Mouse (Mus musculus) leukemia stem cell, adult 10-12 weeks (primary cell): ENCODE measurements around the gene Pfkfb4. TPM values are rescaled to one million over a fixed set of nuclear protein-coding genes. Genes with fewer than 3 reads are reported as not detected.

Experiments used
- polyA plus RNA-seq: library from polyadenylated mRNA; stranded (reverse); fragments of >175 nt; gene quantifications from 2 replicates; pipeline ENCODE4 v1.2.3, GENCODE M21; 2012; ENCODE audit warnings: low replicate concordance

The Pfkfb4 gene
- polyA plus RNA-seq, result 1.0 and 2.1 TPM in 2 replicates

GRCm38 (mm10) chr9:108991428-108992084 lies at the start of gene Pfkfb4:
TSS of gene Pfkfb4 (plus strand) at chr9:108991778.

GRCm38 (mm10) chr9:108953081-108953636 lies 38.4 kb upstream of the Pfkfb4 start, which contains the start of gene Col7a1:
TSS of gene Col7a1 (plus strand) at chr9:108953586.

DNA sequence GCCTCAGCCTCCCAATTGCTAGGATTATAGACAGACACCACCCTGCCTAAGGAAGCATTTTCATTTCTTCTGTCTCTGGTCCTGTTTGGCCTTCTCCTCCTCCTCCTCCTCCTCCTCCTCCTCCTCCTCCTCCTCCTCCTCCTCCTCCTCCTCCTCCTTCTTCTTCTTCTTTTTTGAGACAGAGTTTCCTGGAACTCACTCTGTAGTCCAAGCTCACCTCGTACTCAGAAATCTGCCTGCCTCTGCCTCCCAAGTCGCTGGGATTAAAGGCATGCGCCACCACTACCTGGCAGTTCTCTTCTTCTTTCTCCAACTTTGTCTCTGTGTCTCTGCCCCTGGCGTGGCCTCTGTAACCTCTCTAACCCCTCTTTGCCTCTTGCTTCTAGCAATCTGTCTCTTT lies 5.9 kb upstream of the Pfkfb4 start, which contains the start of gene Ucn2:
Ucn2 (plus strand) TSS at position 301 of the 400 bp plus-strand sequence.

DNA sequence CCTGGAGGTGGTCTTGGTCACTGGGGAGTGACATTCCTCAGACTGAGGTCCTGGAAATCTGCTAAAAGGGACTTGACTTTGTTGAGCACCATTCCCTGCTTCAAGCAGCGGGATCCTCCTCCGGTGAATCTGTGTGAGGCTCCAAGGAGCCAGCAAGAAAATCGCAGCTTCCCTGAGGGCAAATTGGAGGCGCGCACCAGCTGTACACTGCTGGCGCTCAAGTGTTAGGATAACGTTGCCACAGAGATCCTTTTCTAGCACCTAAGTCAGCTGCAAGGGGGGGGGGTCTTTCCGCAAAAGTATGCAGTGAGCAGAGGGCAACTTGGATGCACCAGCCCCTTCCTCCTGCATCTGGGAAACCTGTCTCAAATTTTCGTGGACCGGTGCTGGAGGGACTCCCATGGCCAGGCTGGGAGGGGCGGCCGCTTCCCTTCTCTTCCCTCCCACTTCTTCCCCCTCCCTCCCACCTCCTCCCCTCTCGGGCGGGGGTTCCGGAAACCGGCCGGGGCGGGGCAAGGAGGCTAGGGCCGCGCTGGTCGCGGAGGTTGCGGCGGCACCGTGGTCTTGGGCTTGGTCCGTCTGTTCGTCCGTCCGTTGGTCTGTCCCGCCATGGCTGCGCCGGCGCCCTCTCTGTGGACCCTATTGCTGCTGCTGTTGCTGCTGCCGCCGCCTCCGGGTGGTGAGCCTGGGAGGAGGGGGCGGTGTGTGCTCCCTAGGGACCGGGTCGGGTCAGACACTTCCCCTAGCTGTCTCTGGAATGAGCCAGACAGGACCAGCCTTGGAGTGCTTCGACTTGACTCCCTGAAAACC lies 46.7 kb downstream of the Pfkfb4 start, which contains the start of gene Shisa5:
Shisa5 (plus strand) TSS at position 480 of the 810 bp plus-strand sequence.

GRCm38 (mm10) chr9:109059136-109059903 lies 67.7 kb downstream of the Pfkfb4 start, which contains the start of gene Trex1:
TSS of gene Trex1 (minus strand) at chr9:109059734.

GRCm38 (mm10) chr9:109073661-109074573 lies 82.3 kb downstream of the Pfkfb4 start, which contains the start of gene Atrip:
TSS of gene Atrip (minus strand) at chr9:109074124.

Other genes starting within 250 kb of the Pfkfb4 start
- gene Ip6k2, start 208.0 kb upstream of the Pfkfb4 start, polyA plus RNA-seq, result 20.1 and 24.8 TPM in 2 replicates
- gene Nckipsd, start 183.4 kb upstream of the Pfkfb4 start, polyA plus RNA-seq, result 7.7 and 13.2 TPM in 2 replicates
- gene Celsr3, start 165.5 kb upstream of the Pfkfb4 start, polyA plus RNA-seq, result 0.09 and 0.69 TPM in 2 replicates
- gene Slc26a6, start 138.5 kb upstream of the Pfkfb4 start, polyA plus RNA-seq, result 5.3 and 8.4 TPM in 2 replicates
- not detected in 2 replicates for gene Tmem89, start 77.2 kb upstream of the Pfkfb4 start, polyA plus RNA-seq
- gene Uqcrc1, start 55.1 kb upstream of the Pfkfb4 start, polyA plus RNA-seq, result 422 and 705 TPM in 2 replicates
- 1.0 and 1.1 TPM in 2 replicates for gene Col7a1, start 38.2 kb upstream of the Pfkfb4 start, polyA plus RNA-seq
- not detected in 2 replicates for gene Ucn2, start 5.8 kb upstream of the Pfkfb4 start, polyA plus RNA-seq
- 2,043 and 2,626 TPM in 2 replicates for gene Shisa5, start 46.8 kb downstream of the Pfkfb4 start, polyA plus RNA-seq
- 14.6 and 37.0 TPM in 2 replicates for gene Trex1, start 68.0 kb downstream of the Pfkfb4 start, polyA plus RNA-seq
- 6.7 and 7.7 TPM in 2 replicates for gene Atrip, start 82.3 kb downstream of the Pfkfb4 start, polyA plus RNA-seq
- 3.2 and 8.2 TPM in 2 replicates for gene Ccdc51, start 90.7 kb downstream of the Pfkfb4 start, polyA plus RNA-seq
- 89.1 and 139 TPM in 2 replicates for gene Tma7, start 90.8 kb downstream of the Pfkfb4 start, polyA plus RNA-seq
- 0.17 and 0.63 TPM in 2 replicates for gene Plxnb1, start 103.6 kb downstream of the Pfkfb4 start, polyA plus RNA-seq
- not detected in 2 replicates for gene Fbxw21, start 170.3 kb downstream of the Pfkfb4 start, polyA plus RNA-seq
- gene Fbxw13, start 204.2 kb downstream of the Pfkfb4 start, polyA plus RNA-seq, result not detected in 2 replicates
- gene Fbxw20, start 243.0 kb downstream of the Pfkfb4 start, polyA plus RNA-seq, result not detected in 2 replicates